Mouse (Mus musculus): ENCODE results near the gene Kank1. TPM values are rescaled to one million over a fixed set of nuclear protein-coding genes. Genes with fewer than 3 reads are reported as not detected.

Gene Kank1
- total RNA-seq, 2 experiments from 2014 or later, result 12.6 to 13.5 TPM

GRCm38 (mm10) chr19:25308156-25308555 is 71.4 kb downstream of the Kank1 start:
- intact Hi-C loops (cut with DNase I), result no loop called here
- no peak for DNase-seq

GRCm38 (mm10) chr19:25308763-25309162 is 72.0 kb downstream of the Kank1 start:
- intact Hi-C loops (cut with DNase I), result no loop called here
- DNase-seq, result no peak

GRCm38 (mm10) chr19:25310989-25311388 is 74.2 kb downstream of the Kank1 start:
- intact Hi-C loops (cut with DNase I), result no loop called here
- DNase-seq, result no peak

GRCm38 (mm10) chr19:25311626-25312025 is 74.9 kb downstream of the Kank1 start:
- intact Hi-C loops (cut with DNase I), result no loop called here
- no peak for DNase-seq

GRCm38 (mm10) chr19:25315458-25315889 is 78.7 kb downstream of the Kank1 start:
- no peak for DNase-seq
- intact Hi-C loops (cut with DNase I), result no loop called here

- intact Hi-C loops (cut with DNase I), result no loop called here
- no peak for DNase-seq
Observed at GRCm38 (mm10) chr19:25315993-25316392, 79.2 kb downstream of the Kank1 start.

- intact Hi-C loops (cut with DNase I), result no loop called here
- DNase-seq, result no peak
Observed at GRCm38 (mm10) chr19:25324265-25324664, 87.5 kb downstream of the Kank1 start.

GRCm38 (mm10) chr19:25325113-25326001 is 88.6 kb downstream of the Kank1 start:
- no peak for DNase-seq
- intact Hi-C loops (cut with DNase I), result no loop called here

- no peak for DNase-seq
- intact Hi-C loops (cut with DNase I), result no loop called here
Observed at GRCm38 (mm10) chr19:25326002-25326300, 89.2 kb downstream of the Kank1 start.

GRCm38 (mm10) chr19:25327633-25328032 is 90.9 kb downstream of the Kank1 start:
- no peak for DNase-seq
- intact Hi-C loops (cut with DNase I), result no loop called here

- intact Hi-C loops (cut with DNase I), result loop anchor here (1.0 to 10.0 kb wide), 3 partner anchors 202 to 370 kb away; partner anchors contain the start of gene Cbwd1
- DNase-seq, result peak; percentile 22 to 27
Observed at GRCm38 (mm10) chr19:25334360-25334759, 97.6 kb downstream of the Kank1 start.

- intact Hi-C loops (cut with DNase I), result loop anchor here (10.0 kb wide), 2 partner anchors 232 to 372 kb away; partner anchors contain the start of gene Cbwd1
Observed at GRCm38 (mm10) chr19:25336731-25337130, 100.0 kb downstream of the Kank1 start.

GRCm38 (mm10) chr19:25340630-25341620 is 104.2 kb downstream of the Kank1 start:
- intact Hi-C loops (cut with DNase I), result loop anchor here (1.0 to 5.0 kb wide), 2 partner anchors 104 to 286 kb away; no protein-coding TSS in a partner anchor
- DNase-seq, result no peak

More at GRCm38 (mm10) chr19:25336731-25337130, 100.0 kb downstream of the Kank1 start:
- DNase-seq, result no peak

GRCm38 (mm10) chr19:25342026-25342425 is 105.3 kb downstream of the Kank1 start:
- no peak for DNase-seq
- intact Hi-C loops (cut with DNase I), result loop anchor here (5.0 kb wide), 1 partner anchor 285 kb away; no protein-coding TSS in a partner anchor

- intact Hi-C loops (cut with DNase I), result loop anchor here (5.0 kb wide), 1 partner anchor 284 kb away; no protein-coding TSS in a partner anchor
- peak in 1 of 2 experiments; percentile 23 for DNase-seq
Observed at GRCm38 (mm10) chr19:25343657-25344322, 107.0 kb downstream of the Kank1 start.

GRCm38 (mm10) chr19:25344371-25344770 is 107.6 kb downstream of the Kank1 start:
- intact Hi-C loops (cut with DNase I), result loop anchor here (5.0 kb wide), 1 partner anchor 283 kb away; no protein-coding TSS in a partner anchor
- DNase-seq, result no peak

GRCm38 (mm10) chr19:25345972-25346371 is 109.2 kb downstream of the Kank1 start:
- no peak for DNase-seq
- intact Hi-C loops (cut with DNase I), result no loop called here

- no peak for DNase-seq
- intact Hi-C loops (cut with DNase I), result no loop called here
Observed at GRCm38 (mm10) chr19:25347515-25347914, 110.7 kb downstream of the Kank1 start.

GRCm38 (mm10) chr19:25351257-25351955 is 114.6 kb downstream of the Kank1 start:
- intact Hi-C loops (cut with DNase I), result no loop called here
- no peak for DNase-seq
